Mouse (Mus musculus): ENCODE data around the gene Carmil1.
"Not testable (repeated sequence)": the region's sequence is repeated elsewhere in the genome, so short reads cannot be mapped to it uniquely, and the experiment has no call there.

Carmil1 gene

GRCm38 (mm10) chr13:24147006-24147405 is 133.6 kb downstream of the Carmil1 start:
- DNase-seq, result peak; percentile 15

GRCm38 (mm10) chr13:24146541-24146940 is 134.1 kb downstream of the Carmil1 start:
- DNase-seq, result no peak

- no peak for DNase-seq
Observed at GRCm38 (mm10) chr13:24144858-24145257, 135.7 kb downstream of the Carmil1 start.

- DNase-seq, result no peak
Observed at GRCm38 (mm10) chr13:24144141-24144540, 136.5 kb downstream of the Carmil1 start.

- no peak for DNase-seq
Observed at GRCm38 (mm10) chr13:24136836-24137235, 143.8 kb downstream of the Carmil1 start.

- DNase-seq, result no peak
Observed at GRCm38 (mm10) chr13:24135282-24136230, 145.0 kb downstream of the Carmil1 start.

- no peak for DNase-seq
Observed at GRCm38 (mm10) chr13:24132866-24133265, 147.7 kb downstream of the Carmil1 start.

GRCm38 (mm10) chr13:24131319-24131718 is 149.3 kb downstream of the Carmil1 start:
- DNase-seq, result no peak

GRCm38 (mm10) chr13:24130741-24131140 is 149.9 kb downstream of the Carmil1 start:
- no peak for DNase-seq

- no peak for DNase-seq
Observed at GRCm38 (mm10) chr13:24128731-24129130, 151.9 kb downstream of the Carmil1 start.

GRCm38 (mm10) chr13:24125865-24126264 is 154.7 kb downstream of the Carmil1 start:
- no peak for DNase-seq

GRCm38 (mm10) chr13:24117181-24117812 is 163.3 kb downstream of the Carmil1 start:
- DNase-seq, result peak; percentile 15

- peak; percentile 21 for DNase-seq
Observed at GRCm38 (mm10) chr13:24112689-24113348, 167.8 kb downstream of the Carmil1 start.

GRCm38 (mm10) chr13:24110329-24110728 is 170.3 kb downstream of the Carmil1 start:
- DNase-seq, result no peak

- no peak for DNase-seq
Observed at GRCm38 (mm10) chr13:24108282-24108681, 172.3 kb downstream of the Carmil1 start.

- DNase-seq, result no peak
Observed at GRCm38 (mm10) chr13:24107058-24107457, 173.5 kb downstream of the Carmil1 start.

GRCm38 (mm10) chr13:24105838-24106237 is 174.8 kb downstream of the Carmil1 start:
- DNase-seq, result no peak

GRCm38 (mm10) chr13:24105340-24105669 is 175.3 kb downstream of the Carmil1 start:
- no peak for DNase-seq

- not testable (repeated sequence) for DNase-seq
Observed at GRCm38 (mm10) chr13:24104611-24105339, 175.8 kb downstream of the Carmil1 start.

- DNase-seq, result no peak
Observed at GRCm38 (mm10) chr13:24104016-24104415, 176.6 kb downstream of the Carmil1 start.

- no peak for DNase-seq
Observed at GRCm38 (mm10) chr13:24103152-24103551, 177.4 kb downstream of the Carmil1 start.

GRCm38 (mm10) chr13:24102256-24102655 is 178.3 kb downstream of the Carmil1 start:
- DNase-seq, result no peak

All from layer of hippocampus, adult 9-11 months (tissue).